Mouse (Mus musculus): ENCODE data around the gene Ndst4. TPM values are rescaled to one million over a fixed set of nuclear protein-coding genes. Genes with fewer than 3 reads are reported as not detected.

Ndst4 gene
- polyA plus RNA-seq, 1 experiment from 2014 or later: 0.44 TPM

DNA sequence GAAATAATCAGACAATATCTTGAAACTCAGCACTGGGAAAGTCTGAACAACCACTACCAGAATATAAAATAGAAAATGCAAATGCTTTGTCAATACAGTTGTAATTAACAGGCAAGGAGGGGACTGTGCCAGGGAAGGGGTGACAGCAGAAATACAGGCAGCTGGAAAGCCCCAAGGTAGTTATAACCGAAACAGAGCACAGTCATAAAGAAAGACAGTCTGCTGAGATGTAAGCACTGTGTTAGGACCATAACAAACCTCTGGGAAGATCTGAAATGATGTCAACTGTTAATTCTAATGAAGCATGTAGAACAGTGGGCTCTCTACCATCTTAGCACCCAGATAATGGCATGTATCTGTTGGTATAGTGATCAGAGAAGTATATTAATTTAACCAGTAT, 287.1 kb downstream of the Ndst4 start:
- H3K4me2 ChIP-seq (replicated peaks; ENCODE audit: low read depth): no peak overlapping the region
- WGBS: 39% methylated on average over 1 of the region's 1 CpGs
- H3K27me3 ChIP-seq (replicated peaks; ENCODE audit: control insufficient read depth, insufficient read depth, low read length): no peaks in the 10 kb centered on the region
- H3K36me3 ChIP-seq (ENCODE audit: control insufficient read depth, insufficient read depth): no peaks in the 10 kb centered on the region
- no peak for ATAC-seq
- TF ChIP-seq CTCF (IDR thresholded peaks at IDR 0.05; ENCODE audit: low read depth): no peak
- H3K4me1 ChIP-seq (replicated peaks; ENCODE audit: control insufficient read depth, insufficient read depth, low read length): no peaks in the 10 kb centered on the region
- no peak overlapping the region for H3K4me3 ChIP-seq (ENCODE audit: low read depth, low read length)
- H3K9ac ChIP-seq (ENCODE audit: low read depth, low read length): no peak overlapping the region
- H3K27ac ChIP-seq (ENCODE audit: low read depth, low read length): no peak overlapping the region
- H3K9me3 ChIP-seq (ENCODE audit: control insufficient read depth): no peaks in the 10 kb centered on the region

DNA sequence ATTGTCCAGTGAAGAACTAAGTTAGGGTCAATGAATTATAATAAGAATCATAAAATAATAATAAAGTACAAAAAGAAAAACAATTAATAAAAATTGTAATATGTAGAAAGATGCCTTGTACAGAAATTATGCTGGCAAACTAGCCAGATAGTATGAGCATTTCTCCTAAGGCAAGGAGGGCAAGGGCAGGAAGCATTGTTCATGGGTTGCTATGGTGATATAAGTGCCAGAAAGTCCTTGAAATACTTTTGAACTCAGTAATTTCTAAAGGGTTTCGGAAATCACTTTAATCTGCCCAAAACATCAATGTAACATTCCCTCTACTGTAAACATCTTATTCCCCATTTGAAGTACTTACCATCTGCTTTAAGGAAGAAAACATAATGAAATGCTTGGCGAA, 319.1 kb downstream of the Ndst4 start:
- Histone ChIP-seq H3K4me3 (ENCODE audit: low read depth, low read length) (no peak overlapping the region), H3K27ac (ENCODE audit: low read depth, low read length) (no peak overlapping the region), H3K36me3 (ENCODE audit: control insufficient read depth, insufficient read depth) (no peaks in the 10 kb centered on the region), H3K27me3 (replicated peaks; ENCODE audit: control insufficient read depth, insufficient read depth, low read length) (no peaks in the 10 kb centered on the region), H3K9ac (ENCODE audit: low read depth, low read length) (no peak overlapping the region), H3K4me1 (replicated peaks; ENCODE audit: control insufficient read depth, insufficient read depth, low read length) (no peaks in the 10 kb centered on the region), H3K4me2 (replicated peaks; ENCODE audit: low read depth) (no peak overlapping the region), H3K9me3 (ENCODE audit: control insufficient read depth) (no peaks in the 10 kb centered on the region)
- ATAC-seq: no peak
- WGBS: 72% methylated on average over 2 of the region's 2 CpGs
- no peak for TF ChIP-seq CTCF (IDR thresholded peaks at IDR 0.05; ENCODE audit: low read depth)

DNA sequence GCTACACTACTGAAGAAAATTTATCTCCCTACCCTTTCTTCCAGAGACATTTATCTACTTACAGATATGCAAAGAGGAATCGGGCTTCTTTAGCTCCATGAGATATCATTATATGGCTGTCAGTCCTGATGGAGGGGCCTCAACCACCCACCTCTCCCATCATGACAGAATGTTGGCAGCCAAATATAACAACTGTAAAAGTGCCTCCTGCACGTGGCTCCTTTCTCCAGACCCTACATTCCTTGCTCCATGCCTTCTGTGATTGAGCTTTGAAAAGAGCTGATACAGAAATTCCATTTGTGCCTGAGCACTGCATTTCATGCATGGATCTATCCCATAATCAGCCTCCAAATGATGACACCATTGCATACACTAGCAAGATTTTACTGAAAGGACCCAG, 331.1 kb downstream of the Ndst4 start:
- no peaks in the 10 kb centered on the region for H3K27me3 ChIP-seq (replicated peaks; ENCODE audit: control insufficient read depth, insufficient read depth, low read length)
- no peak overlapping the region for H3K27ac ChIP-seq (ENCODE audit: low read depth, low read length)
- no peak for TF ChIP-seq CTCF (IDR thresholded peaks at IDR 0.05; ENCODE audit: low read depth)
- ATAC-seq: no peak
- no peak overlapping the region for H3K4me2 ChIP-seq (replicated peaks; ENCODE audit: low read depth)
- H3K9me3 ChIP-seq (ENCODE audit: control insufficient read depth): no peaks in the 10 kb centered on the region
- 83% methylated on average over 2 of the region's 2 CpGs for WGBS
- no peaks in the 10 kb centered on the region for H3K4me1 ChIP-seq (replicated peaks; ENCODE audit: control insufficient read depth, insufficient read depth, low read length)
- H3K9ac ChIP-seq (ENCODE audit: low read depth, low read length): no peak overlapping the region
- H3K4me3 ChIP-seq (ENCODE audit: low read depth, low read length): no peak overlapping the region
- no peaks in the 10 kb centered on the region for H3K36me3 ChIP-seq (ENCODE audit: control insufficient read depth, insufficient read depth)

DNA sequence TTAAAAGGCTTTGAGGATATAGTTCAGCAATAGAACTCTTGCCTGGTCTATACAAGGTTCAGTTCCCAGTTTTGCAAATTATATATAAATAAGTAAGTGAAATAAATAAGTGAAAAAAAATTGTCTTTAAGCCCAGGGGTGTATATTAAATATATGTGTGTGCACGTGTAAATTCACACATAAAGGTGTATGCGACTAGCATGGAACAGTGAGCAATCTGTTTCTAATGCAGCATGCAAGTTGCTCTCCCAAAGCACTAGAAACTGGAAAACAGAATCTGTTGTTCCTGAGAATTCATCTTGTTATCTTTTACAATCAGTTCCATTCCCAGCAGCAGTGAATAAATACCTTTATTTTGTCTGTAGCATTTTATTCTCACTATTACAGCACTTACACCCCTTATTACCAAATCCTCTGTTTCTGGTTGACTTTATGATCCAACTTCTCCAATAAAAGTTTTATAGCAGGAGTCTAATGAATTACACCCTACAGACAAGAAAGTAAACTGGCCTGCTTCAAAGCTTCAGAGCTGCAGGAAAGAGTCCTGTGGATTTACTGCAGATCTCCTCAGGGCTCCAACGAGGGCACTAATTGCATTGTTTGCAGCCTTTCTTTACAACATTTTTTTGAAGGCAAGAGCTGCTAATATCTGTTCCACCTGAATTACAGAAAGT, 340.7 kb downstream of the Ndst4 start:
- ATAC-seq: no peak
- Histone ChIP-seq H3K36me3 (ENCODE audit: control insufficient read depth, insufficient read depth) (no peaks in the 10 kb centered on the region), H3K4me1 (replicated peaks; ENCODE audit: control insufficient read depth, insufficient read depth, low read length) (no peaks in the 10 kb centered on the region), H3K9me3 (ENCODE audit: control insufficient read depth) (no peaks in the 10 kb centered on the region), H3K27me3 (replicated peaks; ENCODE audit: control insufficient read depth, insufficient read depth, low read length) (no peaks in the 10 kb centered on the region), H3K9ac (ENCODE audit: low read depth, low read length) (no peak overlapping the region), H3K4me3 (ENCODE audit: low read depth, low read length) (no peak overlapping the region), H3K27ac (ENCODE audit: low read depth, low read length) (no peak overlapping the region), H3K4me2 (replicated peaks; ENCODE audit: low read depth) (no peak overlapping the region)
- TF ChIP-seq CTCF (IDR thresholded peaks at IDR 0.05; ENCODE audit: low read depth): no peak
- WGBS: 53% methylated on average over 3 of the region's 3 CpGs

DNA sequence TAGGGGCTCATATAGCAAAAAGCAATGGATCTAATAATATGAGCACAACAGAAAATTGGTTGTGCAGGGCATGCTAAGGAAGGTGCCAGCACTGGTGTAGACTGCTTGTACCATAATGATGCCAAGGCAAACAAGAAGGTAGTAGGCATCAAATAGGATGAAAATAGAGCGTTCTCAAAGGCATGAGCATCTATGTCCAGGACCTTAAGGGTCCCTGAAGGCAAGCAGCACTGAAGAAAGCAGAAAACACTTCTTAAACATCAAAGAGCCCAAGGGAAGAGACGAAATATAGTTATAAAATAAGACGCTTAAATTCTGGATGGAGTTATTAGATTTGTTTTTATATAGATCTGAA, 341.2 kb downstream of the Ndst4 start:
- Histone ChIP-seq H3K27me3 (replicated peaks; ENCODE audit: control insufficient read depth, insufficient read depth, low read length) (no peaks in the 10 kb centered on the region), H3K9ac (ENCODE audit: low read depth, low read length) (no peak overlapping the region), H3K4me3 (ENCODE audit: low read depth, low read length) (no peak overlapping the region), H3K27ac (ENCODE audit: low read depth, low read length) (no peak overlapping the region), H3K4me2 (replicated peaks; ENCODE audit: low read depth) (no peak overlapping the region), H3K4me1 (replicated peaks; ENCODE audit: control insufficient read depth, insufficient read depth, low read length) (no peaks in the 10 kb centered on the region), H3K36me3 (ENCODE audit: control insufficient read depth, insufficient read depth) (no peaks in the 10 kb centered on the region), H3K9me3 (ENCODE audit: control insufficient read depth) (no peaks in the 10 kb centered on the region)
- no peak for ATAC-seq
- WGBS: 76% methylated on average over 3 of the region's 3 CpGs
- TF ChIP-seq CTCF (IDR thresholded peaks at IDR 0.05; ENCODE audit: low read depth): no peak

DNA sequence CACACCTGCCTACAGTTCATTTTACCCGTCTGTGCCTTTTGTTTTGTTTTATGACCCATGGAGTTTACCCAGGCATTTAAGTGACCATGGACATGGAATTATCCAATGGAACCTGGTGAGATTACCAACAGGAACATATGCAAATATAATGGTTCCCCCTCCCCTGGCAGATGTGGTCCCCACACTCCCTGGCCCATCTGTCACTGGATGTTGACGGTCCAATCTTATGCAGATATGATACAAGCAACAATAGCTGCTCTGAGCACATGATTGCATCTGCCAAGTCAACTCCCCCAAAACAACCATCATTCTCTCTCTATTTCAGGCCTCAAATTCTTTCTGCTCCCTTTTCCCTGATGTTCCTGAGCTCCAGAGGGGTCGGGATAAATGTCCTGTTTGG, 342.5 kb downstream of the Ndst4 start:
- Histone ChIP-seq H3K4me3 (ENCODE audit: low read depth, low read length) (no peak overlapping the region), H3K27me3 (replicated peaks; ENCODE audit: control insufficient read depth, insufficient read depth, low read length) (no peaks in the 10 kb centered on the region), H3K9ac (ENCODE audit: low read depth, low read length) (no peak overlapping the region), H3K27ac (ENCODE audit: low read depth, low read length) (no peak overlapping the region), H3K4me2 (replicated peaks; ENCODE audit: low read depth) (no peak overlapping the region), H3K4me1 (replicated peaks; ENCODE audit: control insufficient read depth, insufficient read depth, low read length) (no peaks in the 10 kb centered on the region), H3K9me3 (ENCODE audit: control insufficient read depth) (no peaks in the 10 kb centered on the region), H3K36me3 (ENCODE audit: control insufficient read depth, insufficient read depth) (no peaks in the 10 kb centered on the region)
- 53% methylated on average over 3 of the region's 3 CpGs for WGBS
- ATAC-seq: no peak
- TF ChIP-seq CTCF (IDR thresholded peaks at IDR 0.05; ENCODE audit: low read depth): no peak

DNA sequence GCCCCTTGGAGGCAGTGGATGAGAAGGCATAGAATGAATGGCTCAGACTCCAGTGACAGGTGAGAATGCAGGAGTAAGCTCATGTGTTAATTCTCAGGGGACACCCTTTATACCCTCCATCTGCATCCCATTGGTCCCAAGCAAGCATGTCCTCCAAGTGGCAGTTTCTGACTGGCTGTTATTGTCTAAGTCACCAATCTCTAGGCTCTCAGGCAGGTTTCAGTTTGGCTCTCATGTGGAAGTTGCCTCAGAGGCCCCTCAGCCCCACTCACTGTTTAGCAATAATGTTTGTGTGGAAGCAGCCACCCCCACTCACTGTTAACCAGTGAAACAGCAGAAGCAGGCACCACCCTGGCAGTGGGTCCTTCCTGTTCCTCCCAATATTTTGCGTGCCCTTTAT, 353.0 kb downstream of the Ndst4 start:
- Histone ChIP-seq H3K27ac (ENCODE audit: low read depth, low read length) (no peak overlapping the region), H3K4me3 (ENCODE audit: low read depth, low read length) (no peak overlapping the region), H3K27me3 (replicated peaks; ENCODE audit: control insufficient read depth, insufficient read depth, low read length) (no peaks in the 10 kb centered on the region), H3K4me1 (replicated peaks; ENCODE audit: control insufficient read depth, insufficient read depth, low read length) (no peaks in the 10 kb centered on the region), H3K4me2 (replicated peaks; ENCODE audit: low read depth) (no peak overlapping the region), H3K36me3 (ENCODE audit: control insufficient read depth, insufficient read depth) (no peaks in the 10 kb centered on the region), H3K9ac (ENCODE audit: low read depth, low read length) (no peak overlapping the region), H3K9me3 (ENCODE audit: control insufficient read depth) (no peaks in the 10 kb centered on the region)
- no peak for ATAC-seq
- 67% methylated on average over 1 of the region's 1 CpGs for WGBS
- TF ChIP-seq CTCF (IDR thresholded peaks at IDR 0.05; ENCODE audit: low read depth): no peak
